Comparison of ENCODE assay signal across 17 mouse cellular contexts in genomic region chr16:57349039-57349438, GRCm38 (mm10). TPM values are rescaled to one million over a fixed set of nuclear protein-coding genes. Genes with fewer than 3 reads are reported as not detected.
DNase-seq lines count a peak whose midpoint lies in the region; ATAC-seq lines count a peak whose summit lies in the region.
"Had no signal": no experiment of that assay in that cellular context is flagged by ENCODE, and none has a peak within 500 bp of the region (broad histone marks: within the 10 kb centered on the region; RNA-seq: fewer than 3 reads in every experiment).

No protein-coding gene starts in this region.

- no peak overlapping the region for H3K4me3 ChIP-seq in heart, embryonic 11.5 days (ENCODE audit: low read depth, low read length)
- no peak overlapping the region for H3K4me3 ChIP-seq in neural tube, embryonic 15.5 days (replicated peaks)
- H3K4me3 ChIP-seq: erythroblast, embryonic 14.5 days; hindbrain, embryonic 13.5 days had no signal

- ATAC-seq in heart, embryonic 11.5 days (replicated peaks; ENCODE audit: insufficient number of reproducible peaks, low FRiP score, low TSS enrichment), result no peak
- ATAC-seq in neural tube, embryonic 15.5 days (ENCODE audit: low FRiP score), result no peak
- ATAC-seq: CD4-positive, CD25-positive, alpha-beta regulatory T cell, adult 4 months; forebrain, embryonic 16.5 days; intestine, postnatal 0 days had no signal

- H3K27me3 ChIP-seq in heart, embryonic 11.5 days (ENCODE audit: control insufficient read depth, insufficient read depth, low read length), result no peaks in the 10 kb centered on the region
- no peaks in the 10 kb centered on the region for H3K27me3 ChIP-seq in neural tube, embryonic 15.5 days (replicated peaks)
- H3K27me3 ChIP-seq: hindbrain, embryonic 13.5 days had no signal

- H3K4me2 ChIP-seq in heart, embryonic 11.5 days, result no peak overlapping the region
- no peak overlapping the region for H3K4me2 ChIP-seq in neural tube, embryonic 15.5 days
- H3K4me2 ChIP-seq: hindbrain, embryonic 13.5 days had no signal

- DNase-seq in heart, adult 18-20 months, result peak; percentile 64 to 75
- DNase-seq in adrenal gland, postnatal 10 days, result peak; percentile 50
- peak; percentile 26 to 35 for DNase-seq in adrenal gland, postnatal 36 days
- DNase-seq in gastrocnemius, adult 8-10 months (ENCODE audit: low spot score in 2 of 2), result peak; percentile 40 to 72
- no peak for DNase-seq in embryo, embryonic 9.5 days (ENCODE audit: extremely low spot score)
- DNase-seq: embryo, embryonic 11 days; layer of hippocampus, postnatal 36 days had no signal

- H3K27ac ChIP-seq in heart, embryonic 11.5 days (ENCODE audit: low read depth, low read length), result no peak overlapping the region
- H3K27ac ChIP-seq in neural tube, embryonic 15.5 days (replicated peaks), result no peak overlapping the region
- H3K27ac ChIP-seq: hindbrain, embryonic 13.5 days had no signal

- WGBS in heart, embryonic 11.5 days (ENCODE audit: insufficient replicate concordance), result 76% methylated on average over 3 of the region's 3 CpGs
- 93% methylated on average over 3 of the region's 3 CpGs for WGBS in neural tube, embryonic 15.5 days

- no peaks in the 10 kb centered on the region for H3K36me3 ChIP-seq in heart, embryonic 11.5 days (ENCODE audit: control insufficient read depth, insufficient read depth, low read length)
- H3K36me3 ChIP-seq in neural tube, embryonic 15.5 days, result no peaks in the 10 kb centered on the region
- H3K36me3 ChIP-seq: hindbrain, embryonic 13.5 days had no signal

- no peak overlapping the region for H3K9ac ChIP-seq in heart, embryonic 11.5 days (ENCODE audit: low read depth, low read length)
- H3K9ac ChIP-seq in neural tube, embryonic 15.5 days (replicated peaks), result no peak overlapping the region
- H3K9ac ChIP-seq: hindbrain, embryonic 13.5 days had no signal

- no peaks in the 10 kb centered on the region for H3K9me3 ChIP-seq in heart, embryonic 11.5 days (replicated peaks; ENCODE audit: control insufficient read depth, low read length)
- H3K9me3 ChIP-seq in neural tube, embryonic 15.5 days (replicated peaks), result no peaks in the 10 kb centered on the region
- H3K9me3 ChIP-seq: hindbrain, embryonic 13.5 days had no signal

- peaks cover 11% of the 10 kb centered on the region for H3K4me1 ChIP-seq in heart, embryonic 11.5 days (ENCODE audit: control insufficient read depth, insufficient read depth, low read length)
- H3K4me1 ChIP-seq in neural tube, embryonic 15.5 days, result no peaks in the 10 kb centered on the region

RNA-seq across cellular contexts. Expression of gene Filip1l, which starts 3.9 kb away (rescaled TPM):
- 10 to 100 TPM; 26.0 to 34.6 TPM for total RNA-seq in heart, adult 18-20 months (2021)
- polyA plus RNA-seq in heart, embryonic 11.5 days (2014; fragmentation: Nextera tagmentation; extraction: Ambion mirVana), result 26.0 and 26.8 TPM in 2 replicates
- total RNA-seq in adrenal gland, postnatal 10 days (2021), result 10 to 100 TPM; 22.6 to 23.1 TPM
- total RNA-seq in adrenal gland, postnatal 36 days (2021), result 10 to 100 TPM; 16.9 to 25.5 TPM
- 10 to 100 TPM; 44.3 to 47.8 (median 46.5) TPM for total RNA-seq in gastrocnemius, adult 8-10 months (2022)
- polyA plus RNA-seq in neural tube, embryonic 15.5 days (2015; fragmentation: Nextera tagmentation; extraction: Ambion mirVana), result 3.3 and 7.8 TPM in 2 replicates
- polyA plus RNA-seq: erythroblast, embryonic 14.5 days had no signal

RNA-seq across cellular contexts. Expression of gene Tmem30c, which starts 56.4 kb away (rescaled TPM):
- not detected for total RNA-seq in heart, adult 18-20 months (2021)
- polyA plus RNA-seq in heart, embryonic 11.5 days (2014; fragmentation: Nextera tagmentation; extraction: Ambion mirVana), result 0.10 TPM in 1 of 2 replicates, not detected in the other
- not detected for total RNA-seq in adrenal gland, postnatal 10 days (2021)
- total RNA-seq in adrenal gland, postnatal 36 days (2021), result not detected
- total RNA-seq in gastrocnemius, adult 8-10 months (2022), result not detected
- polyA plus RNA-seq in neural tube, embryonic 15.5 days (2015; fragmentation: Nextera tagmentation; extraction: Ambion mirVana), result 0.19 and 0.35 TPM in 2 replicates
- total RNA-seq: neutrophil, adult 5-6 weeks had no signal
- polyA plus RNA-seq: CD4-positive, CD25-positive, alpha-beta regulatory T cell, adult 4 months; erythroblast, embryonic 14.5 days; heart, embryonic 14.5 days; intestine, postnatal 0 days; liver, embryonic 16.5 days had no signal
